Mouse (Mus musculus) layer of hippocampus, postnatal 25 days (tissue): ENCODE measurements around the gene Ptpn4. TPM values are rescaled to one million over a fixed set of nuclear protein-coding genes. Genes with fewer than 3 reads are reported as not detected.
A peak's percentile ranks its signal among the peaks of the same experiment; 100 is the strongest.

Experiments
- DNase-seq, 2 experiments: peaks; one replicate each; pipeline ENCODE4 v3.0.0; 2022; ENCODE audit warnings: mixed read lengths in 2 of 2, low spot score in 1 of 2; ENCODE audit errors: extremely low spot score in 1 of 2
- total RNA-seq, 2 experiments: library from RNA; stranded (reverse); gene quantifications; 2 replicates each; pipeline ENCODE4 v1.2.3; 2021

Gene Ptpn4
- total RNA-seq, 2 experiments from 2014 or later: 60.7 to 63.4 TPM

- peak in 1 of 2 experiments; percentile 40 for DNase-seq
These were observed 18.7 kb downstream of the Ptpn4 start for GRCm38 (mm10) chr1:119818704-119819103.

DNA sequence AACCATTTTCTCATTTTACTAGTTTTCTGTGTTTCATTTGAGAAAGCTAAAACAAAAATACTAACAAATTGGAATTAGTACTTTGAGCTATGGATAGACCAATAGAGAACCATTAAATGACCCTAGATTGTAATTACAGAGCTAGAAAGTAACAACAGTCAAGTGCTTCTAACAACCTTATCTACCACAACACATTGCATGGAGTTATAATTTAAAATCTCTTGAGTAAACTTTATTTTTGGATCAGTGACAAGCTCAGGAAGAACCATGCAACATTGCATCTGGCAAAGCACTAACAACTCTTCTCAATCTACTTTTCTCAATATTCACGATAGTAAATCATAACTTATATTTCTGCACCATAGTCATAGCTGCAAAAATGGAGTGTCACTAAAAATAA is 29.7 kb downstream of the Ptpn4 start:
- DNase-seq: no peak

DNA sequence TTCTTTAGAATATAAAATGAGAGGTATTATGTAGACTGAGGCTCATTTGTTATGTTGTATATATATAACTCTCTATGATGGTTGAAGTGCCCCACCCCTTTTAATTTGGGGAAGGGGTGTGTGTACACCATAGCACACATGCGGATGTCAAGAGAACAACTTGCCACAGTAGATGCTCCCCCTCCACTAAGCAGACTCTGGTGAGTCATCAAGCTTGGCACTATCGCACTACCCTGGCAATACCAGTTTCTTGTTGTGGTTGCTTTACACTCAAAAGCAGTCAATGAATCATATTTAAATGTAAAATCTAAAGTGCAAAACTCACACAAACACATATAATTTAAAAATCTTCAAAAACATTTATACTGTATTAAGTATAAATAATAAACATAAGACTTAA is 31.4 kb downstream of the Ptpn4 start:
- DNase-seq: no peak

DNA sequence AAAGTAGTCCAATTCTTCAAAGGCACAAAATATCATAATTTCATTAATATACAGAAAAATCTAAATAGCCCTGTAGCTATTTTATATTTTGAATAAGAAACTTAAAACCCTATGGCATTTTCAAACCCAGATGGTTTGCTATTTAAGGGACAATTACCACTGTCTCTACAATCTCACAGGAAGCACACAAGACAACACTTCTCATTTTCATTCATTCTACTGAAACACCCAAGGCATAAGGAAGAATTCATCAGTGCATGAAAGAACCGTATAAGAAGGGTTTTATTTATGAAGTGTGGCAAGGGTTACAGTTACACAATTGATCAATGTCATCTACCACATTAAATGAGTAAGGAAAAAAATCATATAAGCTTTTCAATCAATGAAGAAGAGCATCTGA is 32.8 kb downstream of the Ptpn4 start:
- no peak for DNase-seq

DNA sequence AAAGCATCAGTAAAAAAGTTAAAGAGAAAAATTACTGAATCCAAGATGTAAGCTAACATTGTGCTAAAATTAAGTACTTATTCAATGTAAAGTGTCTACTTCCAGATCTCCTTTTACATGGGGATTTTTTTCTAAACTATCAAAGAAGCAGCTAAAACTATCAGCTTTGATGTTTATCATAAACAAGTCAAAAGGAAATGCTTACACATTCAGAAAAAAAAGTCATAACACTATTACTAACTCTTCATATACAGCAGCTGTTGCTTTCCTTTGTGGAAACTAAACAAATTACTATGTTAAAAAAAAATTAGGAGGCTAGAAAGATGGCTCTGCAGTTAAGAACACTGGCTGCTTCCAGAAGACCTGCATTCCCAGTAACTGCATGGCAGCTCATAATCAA is 42.2 kb downstream of the Ptpn4 start:
- DNase-seq: no peak

DNA sequence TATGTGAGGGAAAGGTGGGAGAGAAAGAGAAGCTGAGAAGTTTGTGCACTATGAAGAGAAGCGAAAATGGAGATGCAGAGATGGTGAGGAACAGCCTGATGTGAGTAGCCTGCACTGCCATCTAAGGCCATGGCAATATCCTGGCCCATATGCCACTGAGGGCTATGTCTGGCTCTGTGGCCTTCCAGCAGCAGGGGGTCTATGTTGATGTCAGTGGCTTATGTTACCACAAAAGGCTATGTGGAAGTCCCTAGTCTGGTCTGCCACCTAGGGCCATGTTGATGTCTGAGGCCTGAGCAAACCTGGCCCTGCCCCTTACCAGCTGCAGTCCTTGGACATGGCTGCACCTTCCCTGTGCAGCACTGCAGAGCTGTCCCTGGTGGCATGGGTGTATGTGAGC is 43.1 kb downstream of the Ptpn4 start:
- no peak for DNase-seq

DNA sequence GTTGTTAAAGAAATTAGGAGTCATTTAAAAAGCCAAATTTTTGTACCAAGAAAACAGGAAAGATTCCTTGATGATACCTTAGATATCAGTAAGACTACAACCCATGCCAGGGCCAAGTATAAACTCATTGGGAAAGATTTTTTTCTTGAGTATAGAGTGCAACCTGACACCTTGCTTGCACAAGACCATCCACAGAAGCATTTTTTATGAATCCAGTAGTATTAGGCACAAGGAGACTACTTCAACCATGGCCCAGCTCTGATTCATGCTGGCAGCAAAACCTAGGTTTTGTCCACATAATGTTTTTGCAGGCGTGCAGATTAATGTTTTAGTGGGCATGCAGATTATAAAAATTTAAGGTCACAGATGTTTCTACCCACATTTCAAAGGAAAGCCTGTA is 46.8 kb downstream of the Ptpn4 start:
- no peak for DNase-seq

DNA sequence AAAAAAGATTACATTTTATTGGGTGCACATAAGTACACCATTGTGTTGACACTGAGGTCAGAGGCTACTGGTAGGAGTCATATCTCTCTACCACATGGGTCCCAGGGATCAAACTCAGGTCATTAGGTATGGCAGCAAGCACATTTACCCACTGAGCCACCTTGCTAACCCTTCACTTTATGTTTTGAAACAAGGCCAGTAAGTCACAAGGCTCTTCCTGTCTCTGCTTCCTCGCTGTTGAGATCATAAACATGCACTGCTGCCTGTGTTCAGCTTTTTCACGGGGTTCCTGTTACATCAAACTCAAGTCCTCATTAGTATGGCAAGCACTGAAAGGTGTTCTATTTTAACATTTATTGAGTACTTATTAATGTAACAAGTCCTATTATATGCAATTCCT is 61.5 kb downstream of the Ptpn4 start:
- no peak for DNase-seq

DNA sequence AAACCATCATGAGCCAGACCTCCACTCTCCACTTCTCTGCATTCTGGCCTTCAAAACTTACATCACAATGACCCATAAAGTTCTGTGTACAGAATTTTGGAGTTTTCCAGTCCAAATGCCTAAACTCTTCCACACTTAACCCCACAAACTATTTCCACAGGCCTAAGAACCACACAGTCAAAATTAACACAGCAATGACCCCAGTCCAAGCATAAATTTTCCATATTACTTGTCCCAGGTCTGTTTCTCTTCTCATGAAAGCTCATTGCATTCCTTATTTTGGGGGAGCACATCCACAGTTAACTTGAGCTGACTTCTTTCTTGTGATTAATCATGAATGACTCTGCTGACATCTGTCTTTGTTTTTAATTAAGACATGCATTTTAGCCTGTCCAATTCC is 101.7 kb downstream of the Ptpn4 start:
- DNase-seq: no peak

GRCm38 (mm10) chr1:119734801-119735200 is 102.6 kb downstream of the Ptpn4 start:
- DNase-seq: no peak

- DNase-seq: no peak
These were observed 106.2 kb downstream of the Ptpn4 start for GRCm38 (mm10) chr1:119731166-119731565.

GRCm38 (mm10) chr1:119713017-119713416 is 124.4 kb downstream of the Ptpn4 start:
- DNase-seq: no peak

DNA sequence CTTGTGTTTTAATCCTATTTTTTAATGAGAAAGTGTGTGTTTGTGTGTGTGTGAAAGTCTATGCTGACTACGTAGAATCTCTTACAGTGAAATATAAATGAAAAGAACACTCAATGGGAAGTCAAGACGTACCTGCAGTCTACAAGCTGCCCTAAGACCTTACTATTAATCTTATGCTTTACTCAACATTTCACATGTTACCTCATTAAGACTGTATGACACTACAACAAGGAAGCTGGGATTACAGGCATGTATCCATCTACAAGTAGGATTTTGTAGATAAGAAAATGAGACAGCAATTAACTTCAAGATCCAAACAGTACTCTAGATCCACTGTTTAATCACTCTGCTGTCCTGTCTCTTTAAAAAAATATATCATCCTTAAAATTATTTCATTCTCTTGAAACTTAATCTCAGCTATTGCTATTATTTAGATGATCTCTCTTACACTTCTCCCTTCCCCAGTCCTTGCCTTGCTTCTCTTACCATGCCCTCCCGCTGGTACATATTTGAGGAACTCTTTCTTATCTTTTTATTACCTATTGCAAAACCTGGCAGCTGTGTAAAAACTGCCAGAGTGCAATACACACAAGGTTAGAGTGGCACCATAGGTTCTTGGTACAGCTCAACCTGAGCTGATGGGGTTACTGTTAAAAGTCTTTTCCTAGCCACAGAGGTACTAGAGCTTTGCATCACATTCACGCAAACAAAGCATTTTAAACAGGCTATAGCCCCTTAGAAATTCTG is 130.8 kb downstream of the Ptpn4 start:
- DNase-seq: no peak

GRCm38 (mm10) chr1:119696860-119697259 is 140.6 kb downstream of the Ptpn4 start:
- DNase-seq: no peak

- no peak for DNase-seq
These were observed 151.4 kb downstream of the Ptpn4 start for GRCm38 (mm10) chr1:119685773-119686558.

- no peak for DNase-seq
These were observed 155.7 kb downstream of the Ptpn4 start for GRCm38 (mm10) chr1:119681663-119682213.

DNA sequence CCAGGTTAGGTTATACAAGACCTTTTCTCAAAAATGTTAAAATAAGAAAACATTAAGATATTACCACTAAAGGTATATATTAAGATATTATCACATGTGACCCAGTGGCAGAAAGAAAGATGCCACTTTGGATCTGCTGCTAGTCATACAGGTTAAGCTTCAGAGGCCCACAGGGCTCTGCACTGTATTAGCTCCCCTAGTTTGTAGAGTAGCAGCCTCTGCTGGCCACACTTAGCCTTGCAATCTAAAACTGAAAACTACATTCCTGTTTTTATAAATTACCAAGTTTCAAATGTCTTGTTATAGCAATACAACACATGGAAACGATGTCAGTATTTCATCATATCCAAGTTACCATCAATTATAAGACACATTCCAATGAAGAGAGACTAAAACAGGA is 162.4 kb downstream of the Ptpn4 start:
- DNase-seq: peak in 1 of 2 experiments; percentile 47

DNA sequence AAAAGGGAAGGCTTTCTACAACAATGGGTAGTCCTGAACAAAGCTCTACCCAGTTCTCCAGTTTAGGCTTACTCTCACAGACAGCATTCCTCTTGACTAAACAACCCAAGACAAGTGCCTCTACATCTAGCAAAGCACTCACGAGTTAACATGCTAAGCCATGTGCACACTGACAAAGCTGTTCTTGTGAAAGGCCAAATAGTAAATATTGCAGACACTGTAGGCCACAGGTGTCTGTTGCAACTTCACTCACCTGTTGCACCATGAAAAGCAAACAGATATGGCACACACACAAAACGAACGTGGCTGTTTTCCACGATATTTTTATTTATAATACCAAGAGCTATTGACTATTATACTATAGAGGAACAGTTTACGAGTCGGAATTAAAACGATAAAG is 170.5 kb downstream of the Ptpn4 start:
- no peak for DNase-seq

DNA sequence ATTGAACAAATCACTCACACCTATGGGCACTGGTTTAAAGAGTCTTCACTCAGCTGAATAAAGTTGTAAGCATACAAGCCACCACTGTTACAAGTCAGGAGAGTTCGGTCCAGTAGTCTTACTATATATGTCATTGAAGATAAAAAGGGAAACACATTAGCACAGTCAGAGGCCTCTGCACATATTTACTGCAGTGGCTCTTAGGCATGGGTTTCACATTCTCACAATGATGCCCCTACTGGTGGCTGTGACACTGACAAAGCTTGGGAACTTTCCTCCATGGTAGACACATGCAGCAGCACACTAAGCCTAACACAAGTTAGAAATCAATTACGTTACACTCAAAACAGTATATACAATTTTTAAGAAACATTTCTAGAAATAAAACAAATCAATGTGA is 183.1 kb downstream of the Ptpn4 start:
- DNase-seq: no peak

GRCm38 (mm10) chr1:119650386-119650785 is 187.0 kb downstream of the Ptpn4 start:
- no peak for DNase-seq

GRCm38 (mm10) chr1:119649627-119650026 is 187.8 kb downstream of the Ptpn4 start:
- DNase-seq: no peak
